Mouse (Mus musculus): ENCODE data around the gene Men1. TPM values are rescaled to one million over a fixed set of nuclear protein-coding genes. Genes with fewer than 3 reads are reported as not detected.

Gene Men1
- polyA plus RNA-seq (2012; rRNA removed) = 50.2 and 51.0 TPM in 2 replicates

DNA sequence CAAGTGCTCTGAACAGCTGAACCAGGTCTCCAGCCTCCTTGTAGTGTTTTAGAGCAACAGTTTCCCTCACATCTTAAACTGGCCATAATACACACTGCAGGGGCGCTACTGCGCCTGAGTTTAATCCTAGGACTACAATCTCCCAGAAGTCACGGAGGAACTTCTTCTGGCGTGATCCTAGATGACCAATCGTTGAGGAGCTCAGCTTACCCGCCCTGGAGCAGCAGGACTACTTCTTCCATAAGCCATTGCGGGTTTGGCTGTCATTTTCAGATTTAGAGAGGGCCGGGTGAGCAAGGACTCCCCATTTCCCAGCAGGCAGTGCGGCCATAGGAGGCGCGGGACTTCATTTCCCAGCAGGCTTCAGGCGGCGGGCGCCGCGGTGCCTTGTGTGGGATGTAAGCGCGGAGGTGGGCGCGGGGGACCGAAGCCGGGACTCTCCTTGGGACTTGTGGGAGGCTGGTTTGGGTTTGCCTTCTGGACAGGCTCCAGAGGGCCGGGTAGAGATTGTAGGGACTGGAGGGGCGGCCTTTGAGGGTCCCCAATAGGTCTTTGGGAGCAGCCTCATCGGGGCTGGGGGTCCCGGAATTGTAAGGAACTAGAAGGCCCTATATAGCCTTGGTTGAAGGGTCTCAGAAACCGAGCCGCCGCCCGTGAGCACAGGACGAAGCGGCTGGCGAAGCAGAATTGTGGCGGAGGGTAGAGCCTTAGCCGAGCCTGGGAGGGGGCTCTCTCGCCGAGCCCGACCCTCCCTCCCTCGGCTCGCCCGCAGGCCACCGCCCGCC, at the start of gene Men1:
Gene Men1, plus strand, starts transcription at position 307 of the 785 bp plus-strand sequence.

DNA sequence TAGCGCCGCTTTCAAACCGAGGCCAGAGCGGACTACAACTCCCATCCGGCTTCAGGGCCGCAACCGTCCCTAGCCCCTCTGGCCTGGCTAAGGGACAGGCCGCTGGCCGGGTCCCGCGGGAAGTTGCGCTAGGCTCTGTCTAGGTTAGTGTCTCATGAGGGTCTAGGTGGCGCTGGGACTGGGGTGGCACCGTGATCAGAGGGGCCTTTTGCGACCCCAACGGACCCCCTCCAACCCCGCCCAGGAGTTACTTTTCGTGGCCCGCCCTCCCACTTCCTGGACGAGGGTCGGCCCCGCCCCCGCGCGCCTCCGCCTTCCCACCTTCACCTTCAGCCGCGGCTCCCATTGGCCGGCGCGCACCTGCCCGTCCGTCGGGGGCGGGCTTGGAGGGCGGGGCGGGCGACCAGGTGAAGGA, 28.6 kb upstream of the Men1 start, which contains the start of gene Cdc42bpg:
Gene Cdc42bpg, plus strand, starts transcription at position 320 of the 415 bp plus-strand sequence.

DNA sequence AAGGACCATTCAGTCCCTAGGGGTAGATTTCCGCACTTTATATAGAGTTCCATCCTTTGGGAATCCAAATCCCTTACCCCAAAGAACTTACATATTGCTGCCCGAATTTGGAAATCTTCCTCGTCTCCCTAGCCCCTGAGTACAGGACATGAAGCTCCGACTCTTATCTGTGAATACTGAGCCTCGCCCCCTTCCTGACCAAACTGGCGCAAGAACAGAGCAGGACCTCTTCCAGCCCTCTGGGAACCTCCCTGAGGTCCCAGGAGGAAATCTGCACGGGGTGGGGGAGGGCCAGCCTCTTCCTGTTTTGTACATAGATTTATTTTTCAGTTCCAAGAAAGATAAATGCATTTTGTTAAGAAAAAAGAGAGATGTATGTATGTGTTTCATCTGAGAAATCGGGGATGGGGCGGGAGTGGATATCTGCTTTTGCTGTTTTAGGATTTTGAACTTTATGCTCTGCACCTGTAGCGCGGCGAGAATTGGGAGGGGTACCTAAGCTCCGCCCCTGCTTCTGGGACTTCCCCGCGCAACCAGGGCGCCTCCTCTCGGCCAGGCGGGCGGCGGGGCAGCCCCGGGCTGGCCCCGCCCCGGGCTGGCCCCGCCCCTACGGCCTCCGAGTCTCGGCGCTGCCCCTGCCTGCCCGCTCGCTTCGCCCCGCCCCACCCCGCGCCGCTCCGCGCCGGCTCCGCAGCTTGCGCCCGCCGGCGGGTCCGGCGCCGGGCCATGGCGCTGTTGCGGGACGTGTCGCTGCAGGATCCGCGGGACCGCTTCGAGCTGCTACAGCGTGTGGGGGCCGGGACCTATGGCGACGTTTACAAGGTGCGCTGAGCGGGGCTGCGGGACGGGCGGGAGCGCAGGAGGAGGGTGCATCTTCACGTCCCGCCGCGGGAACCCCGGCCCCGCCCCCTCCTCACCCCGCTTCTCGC, 6.0 kb downstream of the Men1 start, which contains the start of gene Map4k2:
Gene Map4k2, plus strand, starts transcription at position 612 of the 929 bp plus-strand sequence.

DNA sequence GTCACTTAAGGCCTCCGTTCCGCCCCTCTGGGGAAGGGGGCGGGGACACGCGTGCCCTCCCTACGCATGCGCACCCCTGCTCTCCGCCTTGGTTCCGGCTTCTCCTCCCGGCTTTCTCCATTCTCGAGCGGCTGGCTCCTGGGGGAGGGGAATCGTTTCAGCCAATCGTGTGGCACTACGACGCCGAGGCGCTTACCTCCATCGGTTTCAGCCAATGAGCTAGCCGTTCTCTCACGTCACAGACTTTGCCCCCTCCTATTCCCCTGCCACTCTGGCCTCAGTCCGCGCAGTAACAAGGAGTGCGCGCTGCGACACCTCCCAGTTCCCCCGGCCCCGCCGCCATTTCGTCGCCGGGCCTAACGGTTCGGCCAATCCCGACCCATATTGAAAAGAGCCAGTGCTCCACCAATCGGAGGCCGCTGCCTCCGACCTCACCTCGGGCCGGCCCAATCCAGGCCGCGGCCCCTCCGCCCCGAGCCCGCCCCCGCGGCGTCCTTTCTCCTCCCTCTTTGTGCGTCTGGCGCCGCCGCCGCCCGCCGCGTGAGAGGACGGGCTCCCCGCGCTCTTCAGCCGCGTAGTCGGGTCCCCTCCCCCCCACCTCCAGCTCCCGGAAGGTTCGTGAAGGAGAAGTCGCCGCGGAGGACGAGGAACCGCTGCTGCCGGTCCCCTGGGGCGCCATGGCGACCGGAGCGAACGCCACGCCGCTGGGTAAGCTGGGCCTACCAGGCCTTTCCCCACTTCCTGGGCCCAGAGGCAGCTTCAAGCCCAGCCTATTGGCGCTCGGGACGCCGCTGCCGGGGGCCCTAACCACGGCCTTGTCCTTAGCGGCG, 28.8 kb downstream of the Men1 start, which contains the start of gene Sf1:
Gene Sf1, plus strand, starts transcription at position 280 of the 830 bp plus-strand sequence.

DNA sequence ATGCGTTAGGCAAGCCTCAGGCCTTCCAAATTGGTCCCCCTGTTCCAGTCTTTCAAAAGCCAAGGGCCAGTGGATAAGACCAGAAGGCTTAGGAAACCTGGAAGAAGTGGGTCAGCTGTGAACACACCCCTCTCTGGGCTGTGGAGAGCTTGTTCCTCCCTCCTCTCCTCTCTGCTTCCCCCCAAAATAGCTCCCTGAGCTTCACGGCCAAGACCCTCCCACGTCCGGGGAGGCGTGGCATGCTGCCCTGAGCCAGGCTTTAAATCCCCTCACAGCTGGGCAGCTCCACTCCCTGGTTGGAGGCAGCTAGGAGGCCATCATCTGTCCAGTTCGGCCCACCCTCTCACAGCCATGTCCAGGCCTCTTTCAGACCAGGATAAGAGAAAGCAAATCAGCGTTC, 49.3 kb downstream of the Men1 start, which contains the start of gene Pygm:
Gene Pygm, plus strand, starts transcription at position 272 of the 400 bp plus-strand sequence.

Other genes starting within 250 kb of the Men1 start
- 3.2 and 4.1 TPM in 2 replicates for gene Cdca5, start 250.0 kb upstream of the Men1 start, polyA plus RNA-seq (2012; rRNA removed)
- not detected in 2 replicates for gene AC131692.1, start 240.6 kb upstream of the Men1 start, polyA plus RNA-seq (2012; rRNA removed)
- 17.8 and 47.8 TPM in 2 replicates for gene Naaladl1, start 229.2 kb upstream of the Men1 start, polyA plus RNA-seq (2012; rRNA removed)
- gene Sac3d1, start 216.3 kb upstream of the Men1 start, polyA plus RNA-seq (2012; rRNA removed) = 60.1 and 60.7 TPM in 2 replicates
- 59.0 and 65.6 TPM in 2 replicates for gene Snx15, start 206.7 kb upstream of the Men1 start, polyA plus RNA-seq (2012; rRNA removed)
- 60.8 and 73.8 TPM in 2 replicates for gene Batf2, start 194.0 kb upstream of the Men1 start, polyA plus RNA-seq (2012; rRNA removed)
- gene Arl2, start 193.4 kb upstream of the Men1 start, polyA plus RNA-seq (2012; rRNA removed) = 95.4 and 114 TPM in 2 replicates
- gene Majin, start 150.6 kb upstream of the Men1 start, polyA plus RNA-seq (2012; rRNA removed) = 0.12 and 0.91 TPM in 2 replicates
- 0.45 and 0.97 TPM in 2 replicates for gene Gpha2, start 108.6 kb upstream of the Men1 start, polyA plus RNA-seq (2012; rRNA removed)
- gene Ppp2r5b, start 99.1 kb upstream of the Men1 start, polyA plus RNA-seq (2012; rRNA removed) = 84.5 and 109 TPM in 2 replicates
- gene Atg2a, start 93.3 kb upstream of the Men1 start, polyA plus RNA-seq (2012; rRNA removed) = 61.7 and 63.2 TPM in 2 replicates
- gene Ehd1, start 58.3 kb upstream of the Men1 start, polyA plus RNA-seq (2012; rRNA removed) = 286 and 304 TPM in 2 replicates
- 69.5 and 74.2 TPM in 2 replicates for gene Cdc42bpg, start 28.5 kb upstream of the Men1 start, polyA plus RNA-seq (2012; rRNA removed)
- gene Map4k2, start 6.2 kb downstream of the Men1 start, polyA plus RNA-seq (2012; rRNA removed) = 95.7 and 106 TPM in 2 replicates
- 147 and 199 TPM in 2 replicates for gene Sf1, start 28.7 kb downstream of the Men1 start, polyA plus RNA-seq (2012; rRNA removed)
- gene Pygm, start 49.4 kb downstream of the Men1 start, polyA plus RNA-seq (2012; rRNA removed) = 14.0 and 16.7 TPM in 2 replicates
- gene Rasgrp2, start 64.4 kb downstream of the Men1 start, polyA plus RNA-seq (2012; rRNA removed) = 57.1 and 74.3 TPM in 2 replicates
- gene Nrxn2, start 83.8 kb downstream of the Men1 start, polyA plus RNA-seq (2012; rRNA removed) = 4.3 and 5.3 TPM in 2 replicates
- 0.10 TPM in 1 of 2 replicates, not detected in the other for gene Slc22a12, start 208.1 kb downstream of the Men1 start, polyA plus RNA-seq (2012; rRNA removed)

All from colon, adult 2 months (tissue).